Mouse (Mus musculus) heart, postnatal 10 days (tissue): ENCODE results near the gene Qrfp. TPM values are rescaled to one million over a fixed set of nuclear protein-coding genes. Genes with fewer than 3 reads are reported as not detected.

ENCODE experiments used
- DNase-seq, 2 experiments: peaks; one replicate each; pipeline ENCODE4 v3.0.0; 2021
- intact Hi-C: fragments of 180-260 bp; cut with DNase I; formaldehyde crosslinking; loops from one replicate; pipeline ENCODE4 v1.15.1; 2025
- total RNA-seq, 2 experiments: library from RNA; stranded (reverse); gene quantifications; 2 replicates each; pipeline ENCODE4 v1.2.3; 2021

Qrfp gene
- total RNA-seq, result not detected

GRCm38 (mm10) chr2:31810444-31810843 is at the start of gene Qrfp:
Qrfp (minus strand) TSS chr2:31810580.
- intact Hi-C loops, result no loop called here
- DNase-seq, result no peak

- intact Hi-C loops, result no loop called here
- DNase-seq, result no peak
Observed at GRCm38 (mm10) chr2:31858500-31858899, 48.1 kb upstream of the Qrfp start.

GRCm38 (mm10) chr2:31857180-31857579 is 46.8 kb upstream of the Qrfp start:
- intact Hi-C loops, result no loop called here
- peak; percentile 18 to 45 for DNase-seq

DNA sequence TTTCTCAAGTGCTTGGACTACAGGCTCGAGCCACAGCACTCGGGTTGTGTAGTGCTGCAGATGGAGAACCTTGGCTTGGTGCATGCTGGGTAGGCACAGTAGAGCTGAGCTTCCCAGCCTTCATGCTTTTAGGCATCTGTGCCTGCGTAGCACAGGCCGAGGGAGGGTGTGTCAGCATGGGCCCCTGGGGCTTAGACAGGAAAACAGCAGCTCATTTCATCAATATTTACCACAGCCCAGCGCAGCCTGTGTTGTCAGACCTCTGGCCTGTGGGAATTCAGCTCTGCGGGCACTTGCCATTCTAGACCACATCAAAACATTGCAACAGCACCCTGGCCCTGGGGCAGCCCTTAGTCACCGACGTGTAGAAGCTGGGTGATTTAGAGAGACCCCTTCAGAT is 45.6 kb upstream of the Qrfp start:
- intact Hi-C loops, result no loop called here
- DNase-seq, result no peak

DNA sequence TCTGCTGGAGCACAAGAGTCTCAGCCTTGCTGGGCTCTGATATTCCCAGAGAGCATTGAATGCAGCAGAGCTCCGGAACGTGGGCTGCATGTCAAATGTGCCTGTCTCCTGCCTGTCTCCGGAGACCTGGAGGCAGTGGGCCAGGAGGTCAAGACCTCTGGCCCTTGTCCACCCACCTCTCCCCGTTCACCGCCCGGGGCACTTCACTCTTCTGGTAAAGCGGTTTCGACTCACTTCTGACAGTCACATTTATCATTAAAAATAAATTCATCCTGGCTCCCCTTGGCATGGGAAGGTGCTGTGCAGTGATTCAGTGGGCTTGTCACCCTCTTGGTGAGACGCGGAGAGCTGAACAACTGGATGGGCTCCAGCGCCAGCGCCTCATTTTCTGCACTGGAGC is 39.8 kb upstream of the Qrfp start:
- intact Hi-C loops, result no loop called here
- no peak for DNase-seq

- DNase-seq, result no peak
- intact Hi-C loops, result loop anchor here (2.0 to 5.0 kb wide), 2 partner anchors 61 to 165 kb away; no protein-coding TSS in a partner anchor
Observed at GRCm38 (mm10) chr2:31847908-31848307, 37.5 kb upstream of the Qrfp start.

DNA sequence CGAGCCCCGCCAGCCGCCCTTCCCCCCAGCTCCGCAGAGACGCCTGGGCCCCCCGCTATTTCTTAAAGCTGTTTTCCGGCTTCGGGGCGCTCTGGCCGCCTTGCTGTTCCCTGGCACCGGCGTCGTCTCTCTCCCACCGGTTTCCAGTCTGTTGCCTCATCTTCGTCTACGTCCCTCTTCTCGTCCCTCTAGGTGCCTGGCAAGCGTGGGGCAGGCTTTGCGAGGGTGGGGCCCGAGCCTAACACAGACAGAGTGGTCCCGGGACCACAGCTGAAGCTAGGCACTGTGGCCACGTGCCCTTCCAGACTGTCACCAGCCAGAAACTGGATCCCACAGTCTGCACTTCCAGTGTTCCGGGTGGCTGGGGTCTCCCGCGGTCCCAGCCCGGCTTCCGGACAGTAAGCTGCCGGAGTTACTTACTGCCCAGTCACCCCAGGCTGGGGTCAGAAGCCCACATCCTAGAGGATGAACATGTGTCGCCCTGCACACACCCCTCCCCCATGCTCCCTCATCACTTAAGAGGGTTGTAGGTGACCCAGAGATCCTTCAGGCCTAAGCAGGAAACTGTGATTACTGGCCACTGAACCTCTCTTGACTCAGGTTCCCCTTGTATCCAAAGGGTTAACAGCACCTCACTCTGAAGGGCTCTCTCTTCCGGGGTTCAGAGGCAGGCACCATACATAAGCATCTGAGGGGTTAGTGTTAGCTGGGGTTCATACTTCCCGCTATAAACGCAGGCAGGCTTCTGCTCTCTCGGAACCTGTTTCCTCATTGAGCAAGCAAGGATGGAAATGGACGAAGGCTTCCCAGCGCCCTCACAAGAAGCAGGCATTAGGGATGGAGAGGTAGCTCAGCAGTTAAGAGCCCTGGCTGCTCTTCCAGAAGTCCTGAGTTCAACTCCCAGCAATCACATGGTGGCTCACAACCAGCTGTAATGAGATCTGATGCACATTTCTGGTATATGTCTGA is 36.6 kb upstream of the Qrfp start:
- intact Hi-C loops, result loop anchor here (2.0 to 5.0 kb wide), 2 partner anchors 60 to 164 kb away; no protein-coding TSS in a partner anchor
- DNase-seq, result no peak

DNA sequence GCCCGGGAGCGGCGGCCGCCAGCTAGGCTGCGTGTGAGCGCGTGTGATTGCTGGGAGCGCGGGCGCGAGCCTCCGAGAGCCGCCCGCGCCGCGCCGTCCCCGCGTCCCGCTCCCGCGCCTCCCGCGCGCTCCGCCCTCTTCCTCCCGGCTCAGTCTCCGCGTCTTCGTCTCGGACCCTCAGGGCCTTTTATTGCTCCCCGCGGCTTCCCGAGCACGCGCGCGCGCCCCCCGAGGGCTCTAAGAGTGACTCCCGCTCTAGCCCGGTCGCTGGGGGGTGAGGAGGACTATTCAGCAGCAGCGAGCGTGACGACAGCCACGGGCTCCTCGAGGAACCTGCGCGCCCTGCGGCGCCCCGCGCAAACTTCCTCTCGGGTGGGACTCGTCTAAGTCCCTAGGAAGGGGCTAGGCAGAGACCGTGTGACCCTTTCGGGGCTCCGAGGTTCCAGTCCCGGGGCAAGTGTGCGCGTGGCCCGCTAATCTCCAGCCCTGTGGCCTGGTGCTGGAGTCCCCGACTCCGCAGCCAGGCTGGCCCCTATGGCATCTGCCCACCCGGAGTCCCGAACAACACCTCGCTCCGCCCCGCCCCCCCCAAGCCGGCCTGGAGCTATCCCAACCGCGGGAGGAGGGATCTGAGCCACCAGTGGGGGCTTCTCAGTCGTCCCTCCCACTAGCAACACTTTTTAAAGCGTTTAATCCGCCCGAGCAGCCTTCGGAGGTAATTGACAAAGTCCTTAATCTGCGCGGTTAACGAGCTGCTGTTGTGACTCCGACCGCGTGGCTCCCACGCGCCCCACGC is 35.7 kb upstream of the Qrfp start, which contains the start of gene Fibcd1:
TSS of gene Fibcd1 (minus strand) at position 110 of the 796 bp plus-strand sequence.
- intact Hi-C loops, result loop anchor here (2.0 to 5.0 kb wide), 2 partner anchors 59 to 163 kb away; no protein-coding TSS in a partner anchor
- no peak for DNase-seq

GRCm38 (mm10) chr2:31845512-31845895 is 35.1 kb upstream of the Qrfp start:
- no peak for DNase-seq
- intact Hi-C loops, result loop anchor here (5.0 kb wide), 1 partner anchor 58 kb away; no protein-coding TSS in a partner anchor

DNA sequence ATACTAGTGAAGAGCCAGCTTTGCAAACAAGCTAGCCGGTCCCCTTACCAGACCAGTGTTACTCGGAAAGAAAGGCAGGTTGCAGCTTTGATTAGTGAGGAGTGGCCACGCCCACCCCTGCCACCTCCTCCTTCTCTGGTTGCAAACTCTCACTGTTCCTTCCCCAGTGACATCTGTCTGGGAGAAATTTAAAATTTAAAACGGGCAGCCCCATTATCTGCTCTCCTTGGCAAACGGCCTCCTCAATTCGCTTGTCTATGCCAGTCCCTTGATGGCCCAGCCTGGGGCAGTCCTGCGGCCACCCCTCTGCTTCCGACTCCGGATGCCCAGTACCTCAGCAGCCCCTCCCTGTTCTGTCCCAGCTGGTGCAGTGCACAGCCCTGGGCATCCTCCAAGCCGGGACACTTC is 34.4 kb upstream of the Qrfp start:
- no peak for DNase-seq
- intact Hi-C loops, result loop anchor here (5.0 kb wide), 1 partner anchor 57 kb away; no protein-coding TSS in a partner anchor

GRCm38 (mm10) chr2:31838868-31839267 is 28.5 kb upstream of the Qrfp start:
- DNase-seq, result no peak
- intact Hi-C loops, result no loop called here

DNA sequence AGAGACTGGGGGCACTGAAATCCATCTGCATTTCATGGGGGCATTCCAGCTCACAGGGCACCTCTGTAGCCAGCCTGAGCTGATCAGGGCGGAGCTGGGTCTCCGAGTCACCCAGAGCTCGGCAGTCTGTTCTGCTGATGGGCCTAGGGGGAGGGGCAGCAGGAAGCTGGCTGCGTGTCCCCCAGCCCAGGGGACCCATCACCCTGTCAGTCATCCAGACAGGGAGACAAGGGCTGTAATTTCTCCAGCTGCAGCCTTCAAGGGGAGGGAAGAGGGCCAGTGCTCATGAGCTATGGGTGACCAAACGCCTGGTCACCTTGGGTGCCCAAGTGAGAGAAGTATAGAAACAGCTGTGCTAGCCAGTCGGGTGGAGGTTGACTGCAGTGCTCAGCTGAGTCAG is 26.6 kb upstream of the Qrfp start:
- intact Hi-C loops, result no loop called here
- no peak for DNase-seq

- no peak for DNase-seq
- intact Hi-C loops, result no loop called here
Observed at GRCm38 (mm10) chr2:31836091-31836490, 25.7 kb upstream of the Qrfp start.

- DNase-seq, result no peak
- intact Hi-C loops, result no loop called here
Observed at GRCm38 (mm10) chr2:31828311-31828825, 18.0 kb upstream of the Qrfp start.

DNA sequence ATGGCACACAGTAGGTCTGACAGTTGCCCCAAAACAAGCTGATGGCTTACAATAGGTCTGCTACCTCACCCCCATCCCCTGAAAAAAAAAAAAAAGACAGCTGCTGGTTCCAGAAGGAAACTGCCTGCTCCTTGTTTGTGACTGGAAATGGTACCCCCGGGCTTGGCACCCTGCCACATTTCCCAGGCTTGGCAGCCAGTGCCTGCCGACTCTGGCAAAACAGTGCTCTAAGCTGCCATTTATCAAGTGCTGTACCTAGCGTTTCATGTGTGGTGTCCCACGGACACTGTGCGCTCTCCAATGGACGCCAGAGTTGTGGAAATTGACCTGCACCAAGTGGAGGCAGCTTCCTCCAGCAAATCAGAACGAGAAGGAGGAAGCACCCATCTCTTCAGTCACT is 17.5 kb upstream of the Qrfp start:
- no peak for DNase-seq
- intact Hi-C loops, result no loop called here

- DNase-seq, result no peak
- intact Hi-C loops, result no loop called here
Observed at GRCm38 (mm10) chr2:31826094-31827085, 16.0 kb upstream of the Qrfp start.

DNA sequence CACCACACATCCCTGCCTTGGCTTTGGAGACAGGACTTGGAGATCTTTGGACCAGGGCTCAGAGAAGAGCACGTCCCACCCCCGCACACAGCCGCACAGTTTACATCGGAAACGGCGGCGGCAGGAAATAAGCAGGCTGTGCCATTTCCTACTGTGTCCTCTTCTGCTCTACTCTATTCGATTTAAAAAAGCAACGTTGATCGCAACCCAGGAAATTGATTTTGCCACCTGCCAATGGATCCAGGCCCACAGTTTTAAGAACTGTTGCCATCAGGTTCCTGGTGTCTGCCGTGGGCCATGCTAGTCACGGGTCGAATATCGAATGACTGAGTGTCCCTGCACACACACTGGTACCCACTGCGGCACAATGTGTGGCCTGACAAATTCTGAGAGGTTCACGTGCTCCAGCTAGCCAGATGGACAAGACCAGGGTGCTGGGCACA is 15.1 kb upstream of the Qrfp start:
- intact Hi-C loops, result no loop called here

DNA sequence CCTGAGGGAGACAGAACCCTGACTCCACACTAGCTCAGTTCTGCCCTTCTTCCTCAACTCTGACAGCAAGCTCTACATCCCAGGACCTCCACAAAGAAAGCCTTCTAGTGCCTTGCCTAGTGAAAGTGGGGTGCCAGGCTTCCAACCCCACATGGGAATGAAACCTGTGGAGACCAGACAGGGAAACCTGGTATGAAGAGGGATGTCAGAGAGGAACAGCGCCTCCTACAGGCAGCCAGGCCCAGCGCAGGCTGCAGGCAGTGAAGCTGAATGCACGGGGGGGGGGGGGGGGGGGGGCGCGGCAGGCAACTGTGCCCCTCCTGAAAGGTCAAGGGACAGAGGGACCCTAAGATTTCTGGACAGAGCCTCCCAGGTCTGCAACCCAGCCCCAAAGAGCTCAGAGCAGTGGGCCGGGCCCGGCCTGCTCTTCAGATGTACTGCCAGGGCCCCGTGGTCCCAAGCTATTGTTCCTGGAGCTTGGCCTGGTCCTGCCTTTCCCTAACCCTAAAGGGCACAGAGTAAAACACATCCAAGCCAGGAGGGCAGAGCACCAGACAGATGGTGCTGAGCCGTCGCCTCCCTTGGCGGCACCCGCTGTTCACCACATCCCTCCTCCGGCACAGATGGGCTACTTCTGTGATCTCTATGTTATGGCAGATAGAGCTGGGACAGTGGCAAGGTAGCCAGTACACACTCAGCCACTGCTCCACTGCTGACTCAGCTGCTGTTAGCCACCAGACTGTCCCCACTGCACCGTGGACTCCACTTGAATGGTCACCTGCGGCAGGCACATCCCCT is 13.8 kb upstream of the Qrfp start:
- intact Hi-C loops, result no loop called here
- no peak for DNase-seq

More for the DNA sequence above, 15.1 kb upstream of the Qrfp start:
- no peak for DNase-seq
